Mouse (Mus musculus) spleen, adult 2 months (tissue): ENCODE data around the gene Pnpla2.

Source experiments
- CTCF ChIP-seq: fragments of 200-500 bp; IDR thresholded peaks from 2 replicates; pipeline ENCODE4 v1.5.1; 2011; ENCODE audit warnings: mild to moderate bottlenecking, inconsistent platforms; ENCODE audit not compliant: insufficient read depth, insufficient read length, insufficient replicate concordance; ENCODE audit errors: extremely low read depth
- POLR2A ChIP-seq: fragments of 200-500 bp; IDR thresholded peaks from 2 replicates; pipeline ENCODE4 v1.6.1; 2011; ENCODE audit warnings: low read depth, low read length, inconsistent platforms

DNA sequence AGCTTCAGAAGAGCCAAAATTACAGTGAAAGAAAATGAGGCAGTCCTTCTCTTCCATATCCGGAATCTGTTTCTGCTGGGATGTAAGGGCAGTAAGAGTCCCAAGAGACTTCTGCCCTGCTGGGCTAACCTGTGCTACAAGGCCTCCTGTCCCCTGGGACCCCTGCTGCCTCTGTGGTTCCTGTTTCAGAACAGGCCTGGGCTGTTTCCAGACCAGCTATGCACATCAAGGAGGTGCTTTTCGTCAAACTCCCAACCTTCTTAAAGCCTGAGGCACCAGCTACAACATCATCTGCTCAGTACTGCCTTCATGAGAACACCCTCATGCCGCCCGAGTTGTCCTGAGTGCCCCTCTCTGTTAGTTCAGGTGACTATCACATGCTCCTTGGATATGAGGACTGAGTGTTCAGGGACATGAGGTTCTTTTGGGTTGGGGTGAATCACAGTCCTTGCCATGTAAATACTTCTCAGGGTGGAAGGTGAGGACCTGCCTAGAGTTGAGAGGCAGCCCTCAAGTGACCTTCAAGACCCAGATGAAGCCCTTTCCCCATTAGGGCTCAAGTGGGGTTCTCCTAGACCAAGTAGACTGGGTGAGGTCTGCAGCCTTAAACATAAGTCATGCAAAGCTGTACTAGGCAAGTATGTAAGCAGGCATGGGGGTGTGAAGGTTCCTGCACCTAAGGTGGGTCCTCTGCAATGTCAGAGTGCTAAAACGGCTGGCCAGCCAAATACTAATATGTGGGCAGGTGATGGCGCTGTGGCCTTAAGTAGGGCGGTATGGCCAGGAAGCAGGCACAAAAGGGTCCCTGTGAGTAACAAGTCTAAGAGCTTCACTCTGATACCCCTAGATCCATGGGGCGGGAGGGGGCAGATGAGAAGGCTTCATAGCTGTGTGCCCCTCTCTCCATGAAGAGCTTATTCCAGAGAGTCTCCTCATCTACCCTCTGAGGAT, 37.0 kb upstream of the Pnpla2 start:
- TF ChIP-seq CTCF (no peak), POLR2A (no peak)
